Comparison of ENCODE assay signal across 15 mouse cellular contexts in genomic region chrX:12832709-12833108, GRCm38 (mm10).
"Had no signal": no experiment of that assay in that cellular context is flagged by ENCODE, and none has a peak within 500 bp of the region (broad histone marks: within the 10 kb centered on the region; RNA-seq: fewer than 3 reads in every experiment).

No protein-coding gene starts in this region.

- H3K9ac ChIP-seq: kidney, embryonic 15.5 days; liver, embryonic 14.5 days; lung, embryonic 14.5 days; midbrain, embryonic 15.5 days; neural tube, embryonic 12.5 days; stomach, embryonic 15.5 days had no signal

- ATAC-seq: intestine, embryonic 16.5 days; midbrain, embryonic 15.5 days had no signal

- H3K27me3 ChIP-seq: kidney, embryonic 15.5 days; midbrain, embryonic 15.5 days; neural tube, embryonic 12.5 days; stomach, embryonic 15.5 days had no signal

- DNase-seq: kidney, adult 2 months; kidney, postnatal 14 days; lung, embryonic 14.5 days; lung, postnatal 10 days; retina, postnatal 1 day; thymus, postnatal 36 days had no signal

- H3K4me3 ChIP-seq: kidney, embryonic 15.5 days; left cerebral cortex, adult 2 months; limb, embryonic 10.5 days; midbrain, embryonic 15.5 days; neural tube, embryonic 12.5 days; stomach, embryonic 15.5 days had no signal

- H3K9me3 ChIP-seq: kidney, embryonic 15.5 days; limb, embryonic 10.5 days; midbrain, embryonic 15.5 days; neural tube, embryonic 12.5 days; stomach, embryonic 15.5 days had no signal

- H3K4me2 ChIP-seq: kidney, embryonic 15.5 days; lung, embryonic 14.5 days; midbrain, embryonic 11.5 days; midbrain, embryonic 15.5 days; neural tube, embryonic 12.5 days; stomach, embryonic 15.5 days had no signal

- H3K36me3 ChIP-seq: kidney, embryonic 15.5 days; limb, embryonic 10.5 days; midbrain, embryonic 15.5 days; neural tube, embryonic 12.5 days; stomach, embryonic 15.5 days had no signal

- H3K27ac ChIP-seq: kidney, embryonic 15.5 days; left cerebral cortex, adult 2 months; limb, embryonic 10.5 days; liver, embryonic 14.5 days; midbrain, embryonic 15.5 days; neural tube, embryonic 12.5 days; stomach, embryonic 15.5 days had no signal

- H3K4me1 ChIP-seq: kidney, embryonic 15.5 days; limb, embryonic 10.5 days; midbrain, embryonic 15.5 days; neural tube, embryonic 12.5 days; stomach, embryonic 15.5 days had no signal
